Mouse (Mus musculus): ENCODE measurements around the gene Itpr2.

DNA sequence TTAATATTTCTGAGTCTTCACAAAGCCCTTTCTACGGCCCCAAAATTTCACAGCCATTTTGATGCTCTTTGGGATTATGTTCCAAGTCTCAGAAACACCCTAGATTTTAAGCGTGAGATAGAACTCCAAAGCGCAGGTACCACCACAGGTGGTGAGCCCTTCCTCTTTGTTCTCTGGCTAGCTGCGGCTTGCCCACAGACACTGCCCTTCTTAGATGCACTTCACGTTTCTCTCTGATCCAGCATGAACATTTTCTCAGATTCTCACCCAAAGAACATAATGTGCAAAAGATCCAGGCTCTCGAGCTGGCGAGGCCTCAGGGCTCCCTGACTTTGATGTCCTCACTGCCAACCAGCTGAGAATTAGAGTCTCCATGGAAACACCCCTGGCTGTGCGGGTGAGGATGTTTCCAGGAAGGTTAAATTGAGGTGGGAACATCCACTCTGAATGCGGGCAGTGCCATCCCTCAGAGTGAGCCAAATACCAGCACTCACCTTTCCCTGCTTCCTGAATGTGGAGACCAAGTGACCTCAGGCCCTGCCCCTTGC is 149.7 kb downstream of the Itpr2 start:
- TF ChIP-seq POLR2A (IDR thresholded peaks at IDR 0.05; ENCODE audit: borderline replicate concordance, insufficient read depth, low read length) (no peak), CTCF (IDR thresholded peaks at IDR 0.05; ENCODE audit: borderline replicate concordance, insufficient read depth, low read depth, low read length) (no peak)

Measured in cerebellum, adult 2 months (tissue).